Mouse (Mus musculus) heart, adult 8-10 months (tissue): ENCODE data around the gene Tmem256. TPM values are rescaled to one million over a fixed set of nuclear protein-coding genes. Genes with fewer than 3 reads are reported as not detected.

ENCODE experiments used
- DNase-seq: peaks from one replicate; pipeline ENCODE4 v3.0.0; 2022; ENCODE audit warnings: low spot score
- total RNA-seq, 4 experiments: library from RNA; stranded (reverse); gene quantifications; 2 replicates each; pipeline ENCODE4 v1.2.4; 2022

Gene Tmem256
- total RNA-seq, 4 experiments from 2014 or later, result 193 to 338 (median 283) TPM

DNA sequence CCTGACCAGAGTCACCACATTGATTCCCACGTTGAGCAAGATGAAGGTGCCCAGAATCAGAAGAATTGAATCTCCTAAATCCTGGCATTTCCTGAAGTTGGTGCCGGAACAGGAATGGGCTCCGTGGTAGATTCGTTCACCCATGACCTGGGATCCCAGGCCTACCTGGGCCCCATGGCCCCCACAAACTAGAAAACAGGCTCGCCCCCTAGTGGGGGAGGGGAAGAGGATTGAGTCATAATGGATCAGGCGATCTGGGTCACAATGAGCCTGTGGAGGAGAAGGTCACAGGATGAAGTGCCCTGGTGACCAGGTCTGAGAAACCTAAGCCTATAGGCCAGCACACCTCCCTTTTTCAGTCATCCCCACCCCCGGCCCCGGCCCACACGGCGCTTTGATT is 23.2 kb upstream of the Tmem256 start, which contains the start of gene Gm39566:
Gene Gm39566, minus strand, starts transcription at position 144 of the 400 bp plus-strand sequence.
- no peak for DNase-seq

- no peak for DNase-seq
Measured at GRCm38 (mm10) chr11:69816520-69816919, 21.8 kb upstream of the Tmem256 start.

GRCm38 (mm10) chr11:69818365-69818764 is 19.9 kb upstream of the Tmem256 start, which contains the start of gene Spem2:
Gene Spem2, minus strand, starts transcription at chr11:69818465.
- no peak for DNase-seq

- DNase-seq, result no peak
Measured at GRCm38 (mm10) chr11:69818871-69819270, 19.4 kb upstream of the Tmem256 start.

- DNase-seq, result no peak
Measured at GRCm38 (mm10) chr11:69822080-69822479, 16.2 kb upstream of the Tmem256 start, which contains the start of gene Spem1. Gene Spem1, minus strand, starts transcription at chr11:69822180.

DNA sequence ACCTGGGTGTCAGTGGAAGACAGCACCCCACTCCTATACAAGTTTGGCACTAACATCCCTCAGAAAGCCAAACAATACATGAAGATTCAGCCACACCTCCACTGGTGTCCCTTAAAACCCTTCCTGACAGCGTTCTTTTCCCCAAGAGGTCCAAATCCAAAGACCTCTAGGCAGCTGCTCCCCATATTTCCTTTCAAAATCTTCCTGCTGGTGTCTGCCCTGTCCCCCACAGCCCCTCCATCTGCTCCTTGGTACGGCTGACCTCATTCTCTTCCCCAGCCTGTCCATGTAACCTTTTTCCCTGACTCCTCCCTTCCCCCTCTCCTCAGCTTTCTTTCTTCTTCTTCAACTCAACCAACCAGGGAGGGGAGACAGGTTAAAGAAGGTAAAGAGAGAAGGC is 14.9 kb upstream of the Tmem256 start:
- DNase-seq, result no peak

DNA sequence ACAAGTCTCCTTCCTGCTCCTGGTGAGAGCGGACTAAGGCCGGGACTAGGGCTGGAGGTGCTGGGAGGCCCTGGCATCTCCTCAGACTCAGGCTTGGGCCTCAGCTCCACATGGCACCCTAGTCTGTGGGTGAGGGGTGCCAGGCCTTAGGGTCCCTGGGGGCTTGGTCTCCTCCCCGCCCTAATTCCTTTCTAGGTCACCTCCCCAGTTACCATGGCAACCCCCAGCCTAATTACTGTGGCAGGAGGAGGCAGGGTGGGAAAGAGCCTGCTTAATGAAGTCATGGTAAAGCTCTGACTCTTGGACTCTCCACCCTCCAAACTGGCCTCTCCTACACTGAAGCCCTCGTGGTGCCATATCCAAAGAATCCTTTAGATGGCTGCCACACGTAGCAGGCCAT is 9.5 kb upstream of the Tmem256 start:
- DNase-seq, result no peak

DNA sequence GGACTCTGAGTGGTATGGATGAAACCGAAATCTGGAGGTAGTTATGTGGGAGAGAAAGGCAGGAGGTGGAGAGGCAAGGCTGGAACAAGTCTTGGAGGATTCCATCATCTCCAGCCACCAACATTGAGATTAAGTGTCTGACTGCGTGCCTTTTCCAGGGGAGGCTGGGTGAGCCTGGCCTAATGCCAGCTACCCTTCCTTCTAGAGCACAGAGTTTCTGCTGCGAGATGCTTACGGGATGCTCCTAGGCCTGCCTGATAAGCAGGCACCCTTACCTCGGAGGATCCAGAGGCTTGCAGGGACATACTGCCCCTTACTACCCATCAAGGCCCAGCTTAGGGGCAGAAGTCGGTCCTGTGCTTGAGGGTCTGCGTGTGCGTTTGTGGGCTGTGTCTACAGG is 4.8 kb upstream of the Tmem256 start:
- no peak for DNase-seq

GRCm38 (mm10) chr11:69834001-69834549 is 4.2 kb upstream of the Tmem256 start:
- DNase-seq, result no peak

DNA sequence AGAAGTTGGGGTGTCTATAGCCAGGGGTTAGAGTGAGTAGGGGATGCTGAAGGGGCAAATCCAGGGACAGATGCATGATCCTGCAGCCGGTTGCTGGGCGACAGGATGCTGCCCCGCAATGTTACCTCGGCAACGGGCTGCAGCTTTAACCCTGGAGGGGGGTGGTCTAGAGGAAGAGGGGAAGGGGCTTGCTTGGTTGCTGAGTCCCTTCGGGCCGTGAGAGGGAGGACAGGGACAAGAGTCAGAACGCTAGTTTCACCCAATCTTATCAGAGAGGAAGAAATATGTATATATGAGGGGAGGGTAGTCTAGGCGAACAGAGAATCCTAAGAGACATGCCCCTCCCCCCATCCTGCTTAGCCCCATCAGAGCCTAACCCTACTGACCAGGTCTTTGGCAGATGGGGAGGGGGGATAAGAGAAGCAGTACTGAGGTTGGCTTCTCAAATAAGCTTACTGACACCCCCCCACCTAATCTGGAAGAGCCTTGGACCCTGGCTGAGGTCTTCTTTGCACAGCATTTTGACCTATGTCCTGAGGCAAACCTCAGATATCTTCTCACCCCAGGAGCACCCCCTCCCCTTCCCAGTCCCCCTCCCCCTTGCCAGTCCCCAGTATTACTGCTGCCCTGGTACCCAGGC is 2.9 kb upstream of the Tmem256 start:
- DNase-seq, result no peak

- DNase-seq, result no peak
Measured at GRCm38 (mm10) chr11:69835966-69836335, 2.4 kb upstream of the Tmem256 start.

DNA sequence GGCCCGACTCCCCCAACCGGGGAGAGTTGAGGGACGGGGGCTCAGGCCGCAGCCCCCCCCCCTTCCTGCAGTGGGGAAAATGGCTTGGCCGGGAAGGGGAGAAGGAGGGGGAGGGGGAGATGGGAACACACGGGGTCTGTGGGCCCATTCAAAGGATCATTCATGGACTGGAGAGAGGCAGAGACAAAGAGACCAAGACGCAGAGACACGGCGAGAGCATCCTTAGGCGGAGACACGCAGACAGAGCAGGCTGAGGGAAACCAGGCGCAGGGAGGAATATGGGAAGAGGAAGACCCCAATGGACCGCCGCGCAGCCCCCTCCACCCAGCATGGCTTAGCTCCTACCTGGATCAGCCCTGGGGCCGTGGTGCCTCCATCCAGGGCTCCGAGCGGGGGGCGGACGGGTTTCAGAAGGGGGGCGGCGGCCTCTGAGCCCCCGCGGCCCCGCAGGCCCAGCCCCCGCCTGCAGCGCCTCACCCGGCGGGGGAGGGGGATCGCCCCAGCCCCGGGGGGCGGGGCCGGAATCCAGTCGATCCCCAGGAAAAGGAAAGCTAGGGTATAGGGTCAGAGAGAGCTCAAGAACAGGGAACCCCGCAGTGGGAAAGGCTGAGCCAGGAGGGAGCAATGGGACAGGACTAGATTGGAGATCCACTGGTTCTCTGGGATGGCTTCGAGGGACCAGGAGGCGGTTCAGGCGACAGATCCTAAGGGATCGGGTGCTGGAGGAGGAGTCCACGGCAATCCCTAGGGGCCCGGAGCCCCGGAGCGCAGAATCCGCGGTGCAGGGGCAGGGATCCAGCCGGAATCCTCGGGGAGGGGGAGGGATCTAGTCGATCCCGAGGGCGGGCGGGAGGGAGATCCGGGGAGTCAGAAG is 1.4 kb upstream of the Tmem256 start:
- DNase-seq, result peak; percentile 44

GRCm38 (mm10) chr11:69837604-69837951 is 736 bp upstream of the Tmem256 start, which contains the start of gene Nlgn2:
Gene Nlgn2, minus strand, starts transcription at chr11:69837784.
- no peak for DNase-seq

DNA sequence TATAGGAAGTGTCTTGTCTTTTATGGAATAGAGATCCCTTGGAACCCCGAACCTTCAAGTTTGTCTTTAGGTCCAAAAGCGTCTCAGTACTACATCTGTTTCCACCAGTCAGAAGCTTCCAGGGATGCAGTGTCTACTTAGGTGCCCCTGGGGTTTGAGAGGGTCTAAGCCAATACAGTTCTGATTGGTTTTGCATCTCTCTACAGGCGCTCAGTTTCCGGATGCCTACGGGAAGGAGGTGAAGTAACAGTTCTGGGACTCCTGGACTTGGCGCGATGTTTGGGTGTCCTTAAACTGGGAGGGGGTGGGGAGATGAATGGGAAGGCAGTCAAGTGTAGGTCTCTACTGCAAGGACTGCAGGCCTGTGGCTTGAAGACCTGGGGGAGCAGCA is 395 bp downstream of the Tmem256 start:
- DNase-seq, result no peak

DNA sequence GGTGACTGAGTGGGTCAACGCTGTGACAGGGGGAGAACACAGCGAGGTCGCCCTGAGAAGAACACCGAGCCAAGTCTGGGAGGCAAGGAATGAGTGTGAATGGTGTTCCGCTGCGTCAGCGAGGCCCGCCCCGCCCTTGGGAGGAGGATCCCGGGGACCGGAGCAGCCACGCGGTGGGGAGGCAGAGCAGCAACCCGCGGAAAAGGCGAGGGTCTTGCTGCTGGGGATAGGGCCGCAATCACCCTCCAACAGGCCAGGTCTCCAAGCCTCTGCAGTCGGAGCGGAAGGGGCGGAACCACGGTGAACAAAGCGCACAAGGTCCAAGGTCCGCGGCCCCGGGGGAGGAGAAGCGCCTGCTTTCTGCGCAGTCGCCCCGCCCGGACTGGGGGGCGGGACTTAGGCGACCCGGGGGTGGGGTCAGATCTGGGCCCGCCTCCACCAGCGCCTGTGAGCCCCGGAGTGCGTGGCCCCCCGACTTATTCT is 7.9 kb downstream of the Tmem256 start, which contains the start of gene Plscr3:
Gene Plscr3, plus strand, starts transcription at position 179 of the 483 bp plus-strand sequence.
- peak; percentile 91 for DNase-seq

GRCm38 (mm10) chr11:69846738-69847688 is 8.7 kb downstream of the Tmem256 start:
- DNase-seq, result peak; percentile 32

DNA sequence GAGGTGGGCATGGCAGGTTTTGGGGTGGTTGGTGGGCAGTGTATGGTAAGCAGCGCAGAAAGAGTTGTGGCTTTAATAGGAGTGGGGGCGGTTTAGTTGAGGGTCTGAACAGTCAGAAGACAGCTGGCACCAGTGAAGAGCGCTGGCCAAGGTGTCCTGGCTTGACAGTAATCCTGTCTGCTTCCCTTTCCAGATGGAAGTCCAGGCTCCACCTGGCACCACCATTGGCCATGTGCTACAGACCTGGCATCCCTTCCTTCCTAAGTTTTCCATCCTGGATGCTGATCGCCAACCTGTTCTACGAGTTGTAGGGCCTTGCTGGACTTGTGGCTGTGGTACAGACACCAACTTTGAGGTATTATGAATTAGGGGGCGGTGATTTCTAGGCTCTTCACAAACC is 9.7 kb downstream of the Tmem256 start:
- no peak for DNase-seq

DNA sequence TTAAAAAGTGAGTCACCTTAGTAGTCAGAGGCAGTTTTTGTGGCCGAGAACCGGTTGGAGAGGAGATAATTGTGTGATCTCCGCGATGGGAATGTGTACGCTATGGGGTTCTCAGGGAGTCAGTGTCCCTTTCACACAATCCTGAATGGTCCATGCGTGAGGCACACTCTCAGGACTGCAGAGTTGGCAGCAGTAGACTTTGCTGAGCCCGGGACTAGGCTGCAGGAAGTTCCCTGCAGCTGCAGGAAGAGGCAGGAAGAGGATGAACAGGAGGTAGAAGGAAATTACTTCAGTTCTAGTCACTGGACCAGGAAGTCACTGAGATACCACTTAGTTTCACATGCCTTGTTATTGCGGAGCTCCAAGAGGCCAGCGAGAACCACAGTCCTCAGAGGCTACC is 10.8 kb downstream of the Tmem256 start:
- DNase-seq, result peak; percentile 50

DNA sequence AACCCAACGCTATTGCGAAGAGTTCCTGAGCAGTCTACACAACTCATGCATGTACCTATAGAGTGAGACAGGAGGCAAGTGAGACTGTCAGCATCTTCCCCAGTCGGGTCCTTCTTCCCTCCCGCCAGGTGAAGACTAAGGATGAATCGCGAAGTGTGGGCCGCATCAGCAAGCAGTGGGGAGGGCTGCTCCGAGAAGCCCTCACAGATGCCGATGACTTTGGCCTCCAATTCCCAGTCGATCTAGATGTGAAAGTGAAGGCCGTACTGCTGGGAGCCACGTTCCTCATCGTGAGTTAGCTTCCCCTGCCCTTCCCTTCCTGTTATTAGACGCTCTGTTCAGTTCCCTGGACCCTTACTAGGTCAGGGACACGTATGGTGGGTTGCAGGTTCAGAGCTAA is 11.6 kb downstream of the Tmem256 start:
- DNase-seq, result no peak

DNA sequence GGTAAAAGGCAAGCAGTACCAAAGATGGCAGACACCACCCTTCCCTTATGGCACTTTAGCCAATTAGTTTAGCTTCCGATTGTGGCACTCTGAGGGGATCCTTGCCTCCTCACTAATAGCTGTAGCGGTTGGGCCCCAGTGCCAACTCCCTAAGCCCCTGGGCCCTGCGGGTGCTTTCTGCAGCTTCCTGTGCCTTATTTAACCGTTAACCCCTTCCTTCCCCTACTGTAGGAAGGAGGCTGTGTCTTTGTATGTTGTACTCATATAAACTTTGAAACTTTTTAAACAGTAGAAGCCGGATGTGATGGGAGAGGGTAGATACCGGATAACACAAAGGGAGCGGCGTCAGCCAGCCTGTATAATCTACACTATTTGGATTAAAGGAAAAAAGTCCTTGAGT is 12.4 kb downstream of the Tmem256 start:
- DNase-seq, result no peak

DNA sequence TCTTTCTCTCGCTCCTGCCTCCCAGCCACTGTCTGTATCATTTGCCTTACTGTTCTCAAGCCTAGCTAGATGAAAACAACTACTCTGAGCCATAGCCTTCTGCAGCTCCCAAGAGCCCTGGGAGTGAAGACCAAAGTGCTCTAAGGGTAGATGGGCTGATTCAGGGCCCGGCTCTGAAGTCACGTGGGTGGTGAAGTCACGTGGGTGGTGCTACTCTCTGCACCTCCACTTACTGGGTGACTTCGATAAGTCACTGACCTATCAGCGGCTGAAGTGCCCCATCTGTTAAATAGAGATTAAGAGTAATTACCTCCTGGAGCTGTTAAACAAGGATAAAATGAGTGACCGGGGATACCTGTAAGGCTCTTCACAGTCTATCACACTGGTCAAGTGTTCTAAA is 15.7 kb downstream of the Tmem256 start:
- DNase-seq, result no peak
